Mouse (Mus musculus) heart, adult 2 months (tissue): ENCODE results near the gene Cd200.

Experiments
- CTCF ChIP-seq: fragments of 200-600 bp; IDR thresholded peaks from 2 replicates; pipeline ENCODE4 v1.8.1; 2022; ENCODE audit warnings: antibody characterized with exemption, mild to moderate bottlenecking, moderate library complexity
- EP300 ChIP-seq: fragments of 200-500 bp; IDR thresholded peaks from 2 replicates; pipeline ENCODE4 v1.6.1; 2011; ENCODE audit warnings: low read depth, low read length, control low read depth; ENCODE audit not compliant: insufficient read depth
- POLR2A ChIP-seq: fragments of 200-500 bp; IDR thresholded peaks from 2 replicates; pipeline ENCODE4 v1.6.1; 2011; ENCODE audit warnings: mild to moderate bottlenecking, low read depth, low read length, control low read depth; ENCODE audit not compliant: insufficient read depth

DNA sequence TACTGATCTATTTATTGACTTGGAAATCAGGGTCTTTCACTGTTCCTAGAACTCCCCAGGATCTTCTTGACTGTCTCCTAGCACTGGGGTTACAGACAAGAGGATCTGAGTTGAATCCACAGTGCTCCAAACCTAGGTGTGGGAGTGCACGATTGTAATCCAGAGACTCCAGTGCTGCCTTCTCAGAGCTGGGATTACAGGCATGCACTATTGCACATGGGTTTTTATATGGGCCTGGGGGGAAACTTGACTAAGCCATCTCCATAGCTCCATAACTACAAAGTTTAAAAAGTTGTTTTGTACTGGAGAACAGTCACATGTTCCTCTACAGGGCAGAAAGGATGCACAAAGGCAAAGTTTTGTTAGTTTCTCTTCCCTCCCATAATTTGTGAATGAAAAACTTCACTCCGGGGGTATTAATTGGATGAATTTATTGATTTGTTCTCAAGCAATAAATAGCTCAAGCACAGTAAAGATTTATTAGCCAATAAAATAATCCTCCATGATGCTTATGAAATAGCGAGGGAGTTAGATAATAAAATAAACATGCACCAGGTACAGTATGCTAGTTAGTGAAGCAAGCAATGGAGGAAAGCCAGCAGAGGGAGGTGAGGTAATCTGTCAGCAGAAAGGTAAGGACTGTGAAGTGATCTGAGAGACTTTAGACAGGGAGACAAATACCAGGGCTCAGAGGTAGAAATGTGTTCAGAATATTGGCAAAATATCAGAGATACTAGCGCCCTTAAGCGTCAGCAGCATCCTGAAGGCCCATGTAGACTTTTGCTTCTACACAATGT, 30.5 kb downstream of the Cd200 start:
- TF ChIP-seq CTCF (no peak), POLR2A (no peak), EP300 (no peak)
